Mouse (Mus musculus) heart, adult 11 months (tissue): ENCODE data around the gene Sv2b.

Experiments
- DNase-seq: peaks from one replicate; pipeline ENCODE4 v3.0.0; 2022

Sv2b gene

GRCm38 (mm10) chr7:75290554-75290953, 18.5 kb downstream of the Sv2b start:
- peak; percentile 18 for DNase-seq

GRCm38 (mm10) chr7:75287237-75287636, 21.8 kb downstream of the Sv2b start:
- DNase-seq, result peak; percentile 24

GRCm38 (mm10) chr7:75282951-75283350, 26.1 kb downstream of the Sv2b start:
- DNase-seq, result peak; percentile 71

GRCm38 (mm10) chr7:75282080-75282650, 26.9 kb downstream of the Sv2b start:
- DNase-seq, result peak; percentile 10

GRCm38 (mm10) chr7:75281106-75281505, 28.0 kb downstream of the Sv2b start:
- DNase-seq, result no peak

- DNase-seq, result peak; percentile 21
These were observed 31.2 kb downstream of the Sv2b start for GRCm38 (mm10) chr7:75277847-75278246.

GRCm38 (mm10) chr7:75276739-75277138, 32.3 kb downstream of the Sv2b start:
- peak; percentile 40 for DNase-seq

- peak; percentile 76 for DNase-seq
These were observed 34.5 kb downstream of the Sv2b start for GRCm38 (mm10) chr7:75274518-75274917.

- peak; percentile 67 for DNase-seq
These were observed 35.4 kb downstream of the Sv2b start for GRCm38 (mm10) chr7:75273633-75274032.

GRCm38 (mm10) chr7:75271921-75272381, 37.1 kb downstream of the Sv2b start:
- DNase-seq, result peak; percentile 59

- no peak for DNase-seq
These were observed 37.8 kb downstream of the Sv2b start for GRCm38 (mm10) chr7:75271306-75271705.

GRCm38 (mm10) chr7:75267236-75267635, 41.8 kb downstream of the Sv2b start:
- peak; percentile 42 for DNase-seq

- peak; percentile 82 for DNase-seq
These were observed 43.8 kb downstream of the Sv2b start for GRCm38 (mm10) chr7:75265241-75265640.

- peak; percentile 22 for DNase-seq
These were observed 49.1 kb downstream of the Sv2b start for GRCm38 (mm10) chr7:75259945-75260344.

GRCm38 (mm10) chr7:75253611-75254250, 55.3 kb downstream of the Sv2b start:
- peak; percentile 19 for DNase-seq

- DNase-seq, result no peak
These were observed 68.1 kb downstream of the Sv2b start for GRCm38 (mm10) chr7:75240754-75241507.

GRCm38 (mm10) chr7:75236386-75236785, 72.7 kb downstream of the Sv2b start:
- no peak for DNase-seq

GRCm38 (mm10) chr7:75224206-75224605, 84.9 kb downstream of the Sv2b start:
- DNase-seq, result no peak

- DNase-seq, result no peak
These were observed 86.2 kb downstream of the Sv2b start for GRCm38 (mm10) chr7:75222704-75223431.

- DNase-seq, result no peak
These were observed 88.3 kb downstream of the Sv2b start for GRCm38 (mm10) chr7:75220786-75221185.

GRCm38 (mm10) chr7:75220296-75220695, 88.8 kb downstream of the Sv2b start:
- no peak for DNase-seq

GRCm38 (mm10) chr7:75216180-75216579, 92.9 kb downstream of the Sv2b start:
- DNase-seq, result no peak

GRCm38 (mm10) chr7:75209221-75209641, 99.8 kb downstream of the Sv2b start:
- DNase-seq, result no peak
